Mouse (Mus musculus) small intestine, adult 2 months (tissue): ENCODE results near the gene Mettl7a1.

Source experiments
- CTCF ChIP-seq: fragments of 200-500 bp; IDR thresholded peaks from 2 replicates; pipeline ENCODE4 v1.5.1; 2012; ENCODE audit warnings: low read depth, mild to moderate bottlenecking, control low read depth, inconsistent platforms, low read length, moderate library complexity, mixed read lengths; ENCODE audit not compliant: insufficient replicate concordance, insufficient read length; ENCODE audit errors: extremely low read depth
- POLR2A ChIP-seq: fragments of 200-500 bp; IDR thresholded peaks from 2 replicates; pipeline ENCODE4 v1.6.1; 2012; ENCODE audit warnings: low read depth, mild to moderate bottlenecking, control low read depth, inconsistent platforms, low read length, moderate library complexity

DNA sequence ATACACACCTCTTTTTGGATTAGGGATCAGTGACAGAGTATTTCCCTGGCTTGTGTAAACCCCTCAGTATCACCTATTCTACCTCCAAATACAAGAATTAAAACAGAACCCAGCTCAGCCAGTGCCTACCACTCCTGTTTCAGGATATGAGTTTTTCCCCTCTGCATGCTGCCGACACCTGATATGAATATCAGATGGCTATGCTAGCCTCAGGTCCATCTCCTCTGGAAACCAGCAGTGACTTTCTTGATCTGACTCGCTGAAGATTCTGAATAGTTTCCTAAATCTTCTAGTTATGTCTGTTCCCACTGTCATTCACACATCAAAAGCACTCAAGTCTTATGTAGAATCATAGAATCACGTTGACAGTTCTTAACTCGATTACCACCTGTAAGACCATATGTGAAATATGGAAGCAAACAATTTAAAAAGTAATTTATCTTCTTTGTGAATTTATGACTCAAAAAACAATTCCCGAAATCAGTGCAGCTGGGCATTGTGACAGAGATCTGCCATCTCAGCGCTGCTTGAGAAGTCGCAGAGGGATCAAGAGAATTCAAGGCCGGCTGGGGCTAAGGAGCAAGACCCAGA is 417 bp upstream of the Mettl7a1 start:
- TF ChIP-seq POLR2A (no peak), CTCF (no peak)
